Mouse (Mus musculus) liver, embryonic 14.5 days (tissue): ENCODE data around the gene Agrn. TPM values are rescaled to one million over a fixed set of nuclear protein-coding genes. Genes with fewer than 3 reads are reported as not detected.

Experiments used
- ATAC-seq: fragments of 200-750 bp; cut with Nextera tagmentation; 2 replicates; pipeline ENCODE4 v1.8.0; 2017; ENCODE audit warnings: moderate number of reproducible peaks, mild to moderate bottlenecking, moderate library complexity; ENCODE audit not compliant: insufficient read depth
- DNase-seq, 3 experiments: peaks; one replicate each; pipeline ENCODE4 v3.0.0-alpha.2; 2012 to 2013; ENCODE audit warnings: low read depth in 3 of 3, low spot score in 3 of 3
- H3K27ac ChIP-seq: fragments of 300-500 bp; sonication (generic); 2 replicates; pipeline ENCODE4 v1.5.1; 2014; ENCODE audit warnings: moderate library complexity, mild to moderate bottlenecking, control low read depth, inconsistent platforms
- H3K27me3 ChIP-seq: fragments of 300-500 bp; sonication (generic); 2 replicates; pipeline ENCODE4 v1.6.1; 2014; ENCODE audit warnings: mild to moderate bottlenecking, low read length, moderate library complexity; ENCODE audit not compliant: control insufficient read depth, insufficient read depth
- H3K36me3 ChIP-seq: fragments of 300-500 bp; sonication (generic); replicated peaks from 2 replicates; pipeline ENCODE4 v1.6.1; 2014; ENCODE audit warnings: low read depth; ENCODE audit not compliant: control insufficient read depth, insufficient read depth
- H3K4me1 ChIP-seq, 2 experiments: fragments of 200-500 bp in 1 of 2; fragments of 300-500 bp in 1 of 2; sonication (generic) in 1 of 2; replicated peaks; 2 replicates each; pipeline ENCODE4 v1.6.1; 2012 to 2014; ENCODE audit warnings: antibody characterized with exemption in 1 of 2, inconsistent platforms in 1 of 2, low read length in 1 of 2; ENCODE audit not compliant: control insufficient read depth in 2 of 2, insufficient read depth in 2 of 2
- H3K4me2 ChIP-seq: fragments of 300-500 bp; sonication (generic); 2 replicates; pipeline ENCODE4 v1.6.1; 2014; ENCODE audit warnings: low read depth, mild to moderate bottlenecking, control low read depth, moderate library complexity
- H3K4me3 ChIP-seq, 2 experiments: fragments of 200-500 bp in 1 of 2; fragments of 300-500 bp in 1 of 2; sonication (generic) in 1 of 2; 2 replicates each; pipeline ENCODE4 v1.5.1; 2012 to 2014; ENCODE audit warnings: low read depth in 2 of 2, low read length in 2 of 2, mild to moderate bottlenecking in 2 of 2, control low read depth in 1 of 2, inconsistent platforms in 1 of 2, moderate library complexity in 1 of 2; ENCODE audit not compliant: insufficient read depth in 1 of 2
- H3K9ac ChIP-seq: fragments of 300-500 bp; sonication (generic); replicated peaks from 2 replicates; pipeline ENCODE4 v1.6.1; 2014; ENCODE audit warnings: mild to moderate bottlenecking, control low read depth, moderate library complexity
- H3K9me3 ChIP-seq: fragments of 300-500 bp; sonication (generic); 2 replicates; pipeline ENCODE4 v1.6.1; 2016; ENCODE audit warnings: low read length, mixed read lengths; ENCODE audit not compliant: control insufficient read depth
- CTCF ChIP-seq: IDR thresholded peaks from 2 replicates; pipeline ENCODE4 v1.5.1; 2016; ENCODE audit warnings: antibody characterized with exemption, low read depth, control low read depth
- EP300 ChIP-seq: IDR thresholded peaks from 2 replicates; pipeline ENCODE4 v1.6.1; 2016; ENCODE audit warnings: antibody characterized with exemption, low read depth
- WGBS: fragments of 180-500 bp; shearing (Covaris S2); extraction: QIAGEN DNeasy Blood & Tissue Kit; methylation state at CpG from one replicate; pipeline ENCODE4 v1.1.7; 2014; ENCODE audit not compliant: insufficient replicate concordance; 5-methylcytosine and 5-hydroxymethylcytosine counted together
- polyA plus RNA-seq, 2 experiments: library from polyadenylated mRNA; depleted of rRNA in 1 of 2; stranded (reverse) in 1 of 2; unstranded in 1 of 2; fragments of >200 nt; fragmentation: Nextera tagmentation in 1 of 2; extraction: Ambion mirVana in 1 of 2; gene quantifications; 2 replicates each; pipeline versions ENCODE4 v1.2.1 to v1.2.3; 2012 to 2014

The Agrn gene
- polyA plus RNA-seq, 2 experiments = 6.7 to 18.5 TPM

DNA sequence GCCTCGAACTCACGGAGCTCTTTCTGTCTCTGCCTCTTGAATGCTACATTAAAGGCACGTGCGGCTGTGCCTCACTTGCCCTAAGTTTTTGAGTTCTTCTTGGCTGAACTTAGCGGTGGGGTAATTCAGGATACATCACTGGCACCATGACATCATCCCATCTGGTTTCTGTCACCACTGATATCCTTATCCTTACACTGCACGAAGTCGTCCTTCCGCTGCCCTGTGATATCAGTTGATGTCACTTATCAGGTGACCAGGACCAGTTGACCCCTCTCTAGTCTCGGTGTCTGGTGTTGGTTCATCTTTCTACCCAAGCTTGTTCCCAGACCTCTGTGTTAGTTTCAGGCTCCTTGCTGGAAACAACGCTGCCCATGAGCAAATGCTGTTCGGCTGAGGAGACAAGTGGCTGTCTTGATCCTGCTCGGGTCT, 5.2 kb upstream of the Agrn start:
- Histone ChIP-seq H3K4me1 (peaks cover 9 to 17% of the 10 kb centered on the region in 2 experiments), H3K9ac (peak overlapping the region; percentile 56), H3K4me2 (peak overlapping the region; percentile 80), H3K36me3 (no peaks in the 10 kb centered on the region), H3K27me3 (peaks cover 37% of the 10 kb centered on the region), H3K27ac (peak overlapping the region; percentile 74), H3K9me3 (no peaks in the 10 kb centered on the region), H3K4me3 (peak overlapping the region; percentile 52 to 62)
- ATAC-seq (peak; percentile 76), DNase-seq (peak; percentile 73 to 81 (median 80))
- WGBS = 12% methylated on average over 12 of the region's 12 CpGs
- TF ChIP-seq CTCF (no peak), EP300 (peak; percentile 94)

DNA sequence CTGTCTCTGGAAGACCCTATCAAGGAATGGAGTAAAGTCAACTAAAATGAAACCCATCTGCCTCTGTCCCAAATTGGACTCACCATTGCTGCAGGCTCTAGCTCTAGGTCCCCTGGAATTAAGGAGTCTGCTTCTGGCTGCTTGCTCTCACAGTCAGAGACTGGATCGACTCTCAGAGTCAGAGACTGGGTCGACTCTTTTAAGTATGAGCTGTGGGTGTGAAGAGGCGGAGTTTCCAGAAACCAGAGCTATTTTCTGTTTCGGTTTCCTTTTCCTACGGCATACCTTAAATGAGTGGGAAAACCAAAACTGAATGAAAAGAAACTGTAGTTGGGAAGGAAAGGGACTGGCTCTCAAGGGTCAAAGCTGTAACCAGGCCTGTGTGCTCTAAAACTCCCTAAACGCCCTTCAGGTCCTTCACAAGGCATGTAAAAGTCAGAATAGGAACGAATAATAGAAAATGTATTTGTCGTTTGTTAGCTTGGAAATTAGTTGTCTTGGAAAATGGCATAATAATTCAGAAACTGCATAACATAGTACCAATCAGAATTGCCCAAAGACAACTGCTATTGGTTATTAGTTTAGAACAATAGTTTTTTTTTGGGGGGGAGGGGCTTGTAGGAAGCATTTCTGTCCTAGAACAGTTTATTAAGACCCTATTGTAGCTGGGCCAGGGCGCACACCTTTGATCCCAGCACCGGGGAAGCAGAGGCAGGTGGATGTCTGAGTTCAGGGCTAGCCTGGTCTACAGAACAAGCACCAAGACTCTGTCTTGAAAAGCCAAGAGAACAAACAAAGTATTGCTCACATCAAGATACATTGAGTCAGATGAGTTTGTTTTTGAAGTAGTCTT, 3.6 kb upstream of the Agrn start, which contains the start of gene Isg15:
TSS of gene Isg15 (minus strand) at position 196 of the 853 bp plus-strand sequence.
- peaks cover 44% of the 10 kb centered on the region for H3K27me3 ChIP-seq
- no peaks in the 10 kb centered on the region for H3K36me3 ChIP-seq
- peak within 1 kb of the TSS; percentile 24; the same call in 1 of the 2 replicates for H3K9ac ChIP-seq
- H3K4me3 ChIP-seq = peak within 1 kb of the TSS in 1 of 2 experiments; percentile 29; a peak in 3 of 4 replicates
- DNase-seq (no peak), ATAC-seq (no peak)
- TF ChIP-seq CTCF = no peak
- TF ChIP-seq EP300 = no peak
- H3K27ac ChIP-seq = no peak within 1 kb of the TSS
- H3K4me1 ChIP-seq = peaks cover 14 to 17% of the 10 kb centered on the region in 2 experiments
- WGBS = 40% methylated on average over 10 of the region's 10 CpGs
- peak within 1 kb of the TSS; percentile 49 for H3K4me2 ChIP-seq
- H3K9me3 ChIP-seq = no peaks in the 10 kb centered on the region

DNA sequence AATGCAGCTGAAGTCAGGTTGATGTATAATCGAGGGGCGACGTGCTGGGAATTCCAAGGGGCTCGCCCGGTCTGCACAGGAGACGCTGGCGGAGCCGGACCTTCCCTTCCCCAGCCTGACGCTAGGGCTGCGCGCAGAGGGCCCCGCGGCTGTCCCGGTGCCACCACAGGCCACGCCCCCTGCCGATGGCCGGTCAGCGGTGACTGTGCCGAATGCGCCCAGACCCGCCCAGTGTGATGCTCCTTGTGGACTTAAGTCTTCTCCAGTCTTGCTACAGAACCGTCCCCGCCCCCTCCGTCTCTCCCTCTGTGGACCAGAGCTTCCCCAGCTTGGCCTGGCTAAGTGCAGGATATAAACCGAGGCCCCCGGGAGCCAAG, 529 bp upstream of the Agrn start:
- WGBS = under 1% methylated on average over 26 of the region's 26 CpGs
- peak overlapping the region; percentile 86 for H3K4me2 ChIP-seq
- peak overlapping the region; percentile 90 for H3K27ac ChIP-seq
- peaks cover 15 to 28% of the 10 kb centered on the region in 2 experiments for H3K4me1 ChIP-seq
- ATAC-seq = peak; percentile 87
- H3K27me3 ChIP-seq = peaks cover 19% of the 10 kb centered on the region
- H3K9me3 ChIP-seq = no peaks in the 10 kb centered on the region
- H3K4me3 ChIP-seq = peak overlapping the region; percentile 72 to 78
- TF ChIP-seq EP300 = no peak
- peak; percentile 45 for TF ChIP-seq CTCF
- no peaks in the 10 kb centered on the region for H3K36me3 ChIP-seq
- DNase-seq = peak; percentile 80 to 82 (median 80)
- H3K9ac ChIP-seq = peak overlapping the region; percentile 75

DNA sequence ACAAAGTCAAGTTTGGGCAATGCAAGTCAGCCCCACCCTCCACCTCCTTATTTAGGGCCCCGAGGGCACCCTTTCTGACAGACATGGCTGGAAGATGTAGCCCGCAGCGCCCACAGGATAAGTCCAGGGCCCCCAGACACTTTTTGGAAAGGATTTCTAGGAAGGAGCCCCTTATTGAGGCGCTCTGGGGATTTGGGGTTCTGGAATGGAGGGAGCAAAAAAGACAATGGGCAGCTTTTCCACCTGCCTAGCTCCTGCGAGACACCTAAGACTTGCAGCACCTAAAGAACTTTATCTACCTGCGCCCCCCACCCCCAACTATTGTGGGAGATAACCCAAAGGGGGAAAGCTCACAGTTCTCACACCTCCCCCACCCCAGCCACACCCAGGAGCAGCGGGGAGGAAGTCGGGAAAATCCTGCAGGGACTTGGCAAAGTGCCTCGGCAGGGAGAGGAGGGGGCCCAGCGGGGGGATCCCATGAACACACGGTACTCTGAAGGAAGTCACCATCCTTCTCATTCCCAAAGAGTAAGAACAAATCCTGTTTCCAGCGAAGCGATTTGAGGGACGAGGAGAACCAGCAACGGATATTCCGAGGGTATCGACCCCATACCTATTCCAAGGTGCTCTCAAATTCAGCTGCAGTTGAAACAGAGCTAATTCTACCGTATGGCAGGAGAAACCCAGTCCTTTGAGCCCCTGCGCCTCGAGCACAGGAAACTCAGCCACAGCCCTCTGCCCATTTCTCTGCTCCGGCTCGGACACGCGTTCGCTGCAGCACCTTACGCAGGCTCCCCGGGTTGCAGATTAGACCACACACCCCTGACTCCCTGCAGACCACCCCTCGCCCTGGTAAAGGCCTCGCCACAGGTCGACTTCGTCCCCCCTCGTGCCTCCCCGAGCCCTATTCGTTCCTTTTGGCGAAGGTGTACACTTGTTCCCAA, 1.1 kb downstream of the Agrn start:
- ATAC-seq (no peak), DNase-seq (no peak)
- H3K27me3 ChIP-seq = peaks cover 16% of the 10 kb centered on the region
- no peaks in the 10 kb centered on the region for H3K9me3 ChIP-seq
- H3K4me3 ChIP-seq = peak overlapping the region; percentile 55 to 72
- H3K27ac ChIP-seq = no peak overlapping the region
- TF ChIP-seq EP300 (no peak), CTCF (no peak)
- peak overlapping the region; percentile 60 for H3K9ac ChIP-seq
- 7% methylated on average over 35 of the region's 35 CpGs for WGBS
- H3K4me2 ChIP-seq = peak overlapping the region; percentile 92
- no peaks in the 10 kb centered on the region for H3K36me3 ChIP-seq
- peaks cover 17 to 26% of the 10 kb centered on the region in 2 experiments for H3K4me1 ChIP-seq
